Mouse (Mus musculus): ENCODE data around the gene Caap1. TPM values are rescaled to one million over a fixed set of nuclear protein-coding genes. Genes with fewer than 3 reads are reported as not detected.

Gene Caap1
- polyA plus RNA-seq, 1 experiment from 2014 or later: 24.6 TPM

GRCm38 (mm10) chr4:94454857-94455256 is 101.7 kb downstream of the Caap1 start:
- Histone ChIP-seq H3K27ac (replicated peaks) (no peak overlapping the region), H3K4me1 (no peaks in the 10 kb centered on the region), H3K36me3 (replicated peaks) (peaks cover 6% of the 10 kb centered on the region), H3K4me3 (no peak overlapping the region), H3K27me3 (replicated peaks; ENCODE audit: low read depth, poor library complexity, severe bottlenecking) (no peaks in the 10 kb centered on the region), H3K9me3 (no peaks in the 10 kb centered on the region)
- 95% methylated on average over 1 of the region's 1 CpGs for WGBS
- no peak for DNase-seq (ENCODE audit: low spot score)

Other genes with a start within 250 kb of the Caap1 start
- gene Gm10306, start 250 bp downstream of the Caap1 start, polyA plus RNA-seq (2016; fragmentation: Nextera tagmentation; extraction: Ambion mirVana): 0.43 TPM in 1 of 2 replicates, not detected in the other
- gene Plaa, start 46.4 kb upstream of the Caap1 start, polyA plus RNA-seq (2016; fragmentation: Nextera tagmentation; extraction: Ambion mirVana): 93.6 and 97.3 TPM in 2 replicates
- 49.2 and 56.5 TPM in 2 replicates for gene Ift74, start 57.7 kb upstream of the Caap1 start, polyA plus RNA-seq (2016; fragmentation: Nextera tagmentation; extraction: Ambion mirVana)
- 0.94 and 1.0 TPM in 2 replicates for gene Lrrc19, start 93.3 kb upstream of the Caap1 start, polyA plus RNA-seq (2016; fragmentation: Nextera tagmentation; extraction: Ambion mirVana)
- gene Tek, start 182.5 kb upstream of the Caap1 start, polyA plus RNA-seq (2016; fragmentation: Nextera tagmentation; extraction: Ambion mirVana): 9.4 TPM in 2 replicates

Measured in embryonic facial prominence, embryonic 10.5 days (tissue).